Mouse (Mus musculus) layer of hippocampus, adult 9-10 months (tissue): ENCODE data around the gene Txndc15.

Experiments used
- DNase-seq: peaks from one replicate; pipeline ENCODE4 v3.0.0; 2022; ENCODE audit warnings: low spot score

Txndc15 gene

DNA sequence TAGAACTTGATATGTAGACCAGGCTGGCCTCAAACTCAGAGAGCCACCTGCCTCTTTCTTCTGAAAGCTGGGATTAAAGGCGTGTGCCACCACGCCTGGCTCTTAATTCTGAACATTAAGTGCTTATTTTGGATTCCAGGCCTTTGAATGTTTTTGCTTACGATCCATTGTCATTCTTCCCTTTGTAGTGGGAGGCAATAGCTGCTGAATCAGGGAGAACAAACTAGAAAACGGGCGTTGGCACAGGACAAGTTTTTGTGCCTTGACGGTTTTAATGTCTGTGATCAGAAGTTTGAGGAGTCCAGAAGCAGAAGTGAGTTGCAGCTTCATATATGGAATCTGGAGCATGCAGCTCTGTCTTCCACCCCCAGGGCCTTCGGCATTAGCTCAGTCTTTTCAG, 16.3 kb downstream of the Txndc15 start:
- no peak for DNase-seq

GRCm38 (mm10) chr13:55732121-55732520, 17.7 kb downstream of the Txndc15 start:
- DNase-seq = no peak

DNA sequence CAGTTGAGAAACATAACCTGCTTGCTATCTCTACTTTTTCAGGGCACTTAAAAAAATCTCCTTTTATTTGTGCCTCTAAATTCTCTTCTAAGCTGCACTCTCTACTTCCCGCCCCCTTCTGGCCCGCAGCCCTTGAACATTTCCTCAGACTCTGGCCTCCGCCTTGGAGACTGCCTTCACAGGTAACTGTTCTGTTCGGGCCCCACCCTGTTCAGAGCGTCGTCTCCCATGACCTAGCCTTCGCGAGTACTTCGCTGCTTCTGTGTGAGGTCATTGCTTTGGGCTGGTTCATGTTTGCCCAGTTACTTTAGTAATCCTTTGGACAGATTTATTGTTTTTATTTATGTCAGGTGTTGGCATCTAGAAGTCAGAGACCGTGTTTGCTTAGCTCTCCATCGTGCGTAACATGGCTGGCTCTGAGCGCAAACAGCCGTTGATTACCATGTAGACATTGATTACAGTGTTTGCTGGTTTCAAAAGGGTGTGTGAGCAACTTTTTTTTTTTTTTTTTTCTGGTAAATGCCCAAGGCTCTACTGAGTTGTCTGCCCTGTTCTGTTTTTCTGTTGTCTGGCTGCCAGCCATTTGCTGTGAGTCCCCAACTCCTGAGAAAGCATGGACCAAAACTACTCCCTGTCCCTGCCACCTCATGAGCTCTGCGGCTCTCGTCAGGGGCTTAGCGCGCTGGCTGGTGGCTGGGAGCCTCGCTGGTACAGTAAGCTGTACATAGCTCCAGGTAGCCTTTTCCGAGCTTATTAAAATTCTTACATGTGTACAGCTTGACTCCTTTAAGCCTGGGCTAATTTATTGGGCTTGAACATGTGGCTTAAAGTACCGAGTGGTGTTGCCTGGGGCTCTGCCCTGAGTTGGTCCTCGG, 19.4 kb downstream of the Txndc15 start:
- no peak for DNase-seq

- no peak for DNase-seq
These were observed 23.4 kb downstream of the Txndc15 start for GRCm38 (mm10) chr13:55737885-55738284.

- no peak for DNase-seq
These were observed 27.9 kb downstream of the Txndc15 start for GRCm38 (mm10) chr13:55742306-55742705.

DNA sequence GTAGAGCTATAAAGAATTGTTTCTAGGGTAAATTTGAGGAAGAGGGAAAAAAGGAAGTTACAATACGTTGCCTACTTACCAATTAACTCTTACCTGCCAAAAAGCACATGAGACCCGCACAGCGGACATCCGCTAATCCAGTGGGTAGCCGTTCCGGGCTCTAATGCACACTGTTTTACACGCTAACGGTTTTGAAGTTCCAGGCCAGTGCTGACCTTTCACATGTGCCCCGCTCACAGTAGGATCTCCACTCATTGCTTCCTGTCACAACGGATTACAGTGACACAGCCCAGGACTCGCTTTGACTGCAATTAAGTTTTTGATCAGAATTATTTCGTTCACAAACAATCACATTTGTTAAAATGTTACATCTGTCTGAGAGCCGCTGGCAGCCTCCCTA, 39.9 kb downstream of the Txndc15 start:
- DNase-seq = no peak

- DNase-seq = no peak
These were observed 42.3 kb downstream of the Txndc15 start for GRCm38 (mm10) chr13:55756789-55757188.

DNA sequence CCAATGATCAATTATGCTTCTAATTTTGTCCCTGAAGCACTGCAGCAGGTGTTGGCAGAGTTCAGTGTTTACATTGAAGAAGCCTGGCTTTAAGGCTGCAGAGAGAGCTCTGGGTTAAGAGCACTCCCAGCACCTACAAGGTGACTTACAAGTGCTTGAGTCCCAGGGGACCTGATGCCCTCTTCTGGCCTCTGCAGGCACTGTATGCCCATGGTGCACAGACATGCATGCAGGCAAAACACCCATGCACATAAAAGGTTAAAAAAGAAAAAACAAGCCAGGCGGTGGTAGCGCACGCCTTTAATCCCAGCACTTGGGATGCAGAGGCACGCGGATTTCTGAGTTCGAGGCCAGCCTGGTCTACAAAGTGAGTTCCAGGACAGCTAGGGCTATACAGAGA, 43.2 kb downstream of the Txndc15 start:
- no peak for DNase-seq

DNA sequence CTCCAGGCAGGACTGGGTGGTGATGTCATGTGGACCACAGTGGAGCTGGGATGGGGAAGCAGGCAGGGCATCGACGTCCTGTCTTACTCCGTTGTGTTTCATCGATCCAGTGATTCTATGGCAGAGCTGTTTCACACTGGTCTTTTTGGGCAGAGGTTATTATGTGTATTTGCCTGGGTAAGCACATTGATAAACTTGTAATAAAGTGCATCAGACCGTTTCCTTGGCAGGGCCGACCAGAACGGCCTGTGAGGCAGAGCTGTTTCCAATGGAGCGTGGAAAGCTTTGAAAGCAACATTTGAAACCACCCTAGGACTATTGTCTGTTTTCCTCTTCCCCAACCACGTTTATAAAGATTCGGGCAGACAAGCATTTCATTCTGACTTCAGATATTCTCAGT, 46.1 kb downstream of the Txndc15 start:
- no peak for DNase-seq

GRCm38 (mm10) chr13:55761486-55761885, 47.0 kb downstream of the Txndc15 start:
- DNase-seq = no peak

DNA sequence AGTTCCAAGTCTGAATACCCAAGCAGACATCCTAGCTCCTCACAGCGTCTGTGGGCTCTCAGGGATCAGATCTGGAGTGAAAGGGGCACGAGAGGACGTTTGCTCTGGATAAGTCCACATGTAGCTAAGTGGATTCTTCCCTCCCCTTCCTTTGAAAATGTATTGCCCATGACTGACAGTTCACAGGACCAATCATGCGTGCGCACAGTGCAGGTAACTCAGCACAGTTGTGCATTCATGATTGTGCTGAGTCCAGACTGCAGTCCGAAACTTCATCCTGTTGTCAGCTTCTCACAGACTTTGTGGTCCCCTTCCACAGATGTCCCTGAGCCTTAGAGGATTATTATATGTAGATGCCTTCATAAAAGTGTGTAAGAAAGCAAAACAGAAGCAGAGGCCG, 59.9 kb downstream of the Txndc15 start:
- no peak for DNase-seq

GRCm38 (mm10) chr13:55775056-55775455, 60.6 kb downstream of the Txndc15 start:
- no peak for DNase-seq
